Mouse (Mus musculus): Measurements from ENCODE around the gene Pradc1. TPM values are rescaled to one million over a fixed set of nuclear protein-coding genes. Genes with fewer than 3 reads are reported as not detected.
A peak's percentile ranks its signal among the peaks of the same experiment; 100 is the strongest.

Gene Pradc1
- polyA plus RNA-seq, 1 experiment from 2014 or later = 21.2 TPM

- H3K4me2 ChIP-seq = peak overlapping the region; percentile 92
Measured at GRCm38 (mm10) chr6:85431274-85431841, 20.4 kb downstream of the Pradc1 start.

GRCm38 (mm10) chr6:85423836-85424379, 27.9 kb downstream of the Pradc1 start, which contains the start of gene Noto:
Gene Noto (plus strand): TSS chr6:85423886.
- WGBS (ENCODE audit: insufficient replicate concordance) = 8% methylated on average over 28 of the region's 28 CpGs
- 0 out of 2 replicates have a peak within 1 kb of the TSS, but pooled peaks have one; percentile 4 for H3K4me3 ChIP-seq (ENCODE audit: low read depth, low read length)
- H3K27ac ChIP-seq (ENCODE audit: low read depth, low read length) = no peak within 1 kb of the TSS
- H3K9me3 ChIP-seq (replicated peaks; ENCODE audit: control insufficient read depth, low read length) = no peaks in the 10 kb centered on the region
- H3K9ac ChIP-seq (ENCODE audit: low read depth, low read length) = no peak within 1 kb of the TSS
- peak within 1 kb of the TSS; percentile 46 for H3K4me2 ChIP-seq
- ATAC-seq (replicated peaks; ENCODE audit: insufficient number of reproducible peaks, low FRiP score, low TSS enrichment) = no peak
- H3K4me1 ChIP-seq (ENCODE audit: control insufficient read depth, insufficient read depth, low read length) = peaks cover 2% of the 10 kb centered on the region; the same call in 1 of the 2 replicates
- H3K27me3 ChIP-seq (ENCODE audit: control insufficient read depth, insufficient read depth, low read length) = peaks cover 30% of the 10 kb centered on the region
- no peaks in the 10 kb centered on the region for H3K36me3 ChIP-seq (ENCODE audit: control insufficient read depth, insufficient read depth, low read length)

More at GRCm38 (mm10) chr6:85431274-85431841, 20.4 kb downstream of the Pradc1 start:
- 52% methylated on average over 8 of the region's 8 CpGs for WGBS (ENCODE audit: insufficient replicate concordance)
- Histone ChIP-seq H3K4me3 (ENCODE audit: low read depth, low read length) (peak overlapping the region; percentile 89), H3K27ac (ENCODE audit: low read depth, low read length) (no peak overlapping the region), H3K27me3 (ENCODE audit: control insufficient read depth, insufficient read depth, low read length) (peaks cover 9% of the 10 kb centered on the region), H3K4me1 (ENCODE audit: control insufficient read depth, insufficient read depth, low read length) (peaks cover 5% of the 10 kb centered on the region; the same call in 1 of the 2 replicates), H3K9ac (ENCODE audit: low read depth, low read length) (peak overlapping the region; percentile 88), H3K9me3 (replicated peaks; ENCODE audit: control insufficient read depth, low read length) (no peaks in the 10 kb centered on the region), H3K36me3 (ENCODE audit: control insufficient read depth, insufficient read depth, low read length) (no peaks in the 10 kb centered on the region)
- no peak; the same call in 1 of the 2 replicates for ATAC-seq (replicated peaks; ENCODE audit: insufficient number of reproducible peaks, low FRiP score, low TSS enrichment)

GRCm38 (mm10) chr6:85419150-85419549, 32.6 kb downstream of the Pradc1 start:
- Histone ChIP-seq H3K4me1 (ENCODE audit: control insufficient read depth, insufficient read depth, low read length) (peaks cover 2% of the 10 kb centered on the region; the same call in 1 of the 2 replicates), H3K27me3 (ENCODE audit: control insufficient read depth, insufficient read depth, low read length) (peaks cover 26% of the 10 kb centered on the region), H3K27ac (ENCODE audit: low read depth, low read length) (no peak overlapping the region), H3K9me3 (replicated peaks; ENCODE audit: control insufficient read depth, low read length) (no peaks in the 10 kb centered on the region), H3K36me3 (ENCODE audit: control insufficient read depth, insufficient read depth, low read length) (no peaks in the 10 kb centered on the region), H3K4me2 (no peak overlapping the region), H3K4me3 (ENCODE audit: low read depth, low read length) (no peak overlapping the region), H3K9ac (ENCODE audit: low read depth, low read length) (no peak overlapping the region)
- ATAC-seq (replicated peaks; ENCODE audit: insufficient number of reproducible peaks, low FRiP score, low TSS enrichment) = no peak
- WGBS (ENCODE audit: insufficient replicate concordance) = 76% methylated on average over 2 of the region's 2 CpGs

GRCm38 (mm10) chr6:85415829-85416228, 35.9 kb downstream of the Pradc1 start:
- Histone ChIP-seq H3K27me3 (ENCODE audit: control insufficient read depth, insufficient read depth, low read length) (peaks cover 10% of the 10 kb centered on the region), H3K36me3 (ENCODE audit: control insufficient read depth, insufficient read depth, low read length) (no peaks in the 10 kb centered on the region), H3K4me1 (ENCODE audit: control insufficient read depth, insufficient read depth, low read length) (no peaks in the 10 kb centered on the region), H3K4me3 (ENCODE audit: low read depth, low read length) (no peak overlapping the region), H3K9ac (ENCODE audit: low read depth, low read length) (no peak overlapping the region), H3K4me2 (no peak overlapping the region), H3K27ac (ENCODE audit: low read depth, low read length) (no peak overlapping the region), H3K9me3 (replicated peaks; ENCODE audit: control insufficient read depth, low read length) (no peaks in the 10 kb centered on the region)
- no peak for ATAC-seq (replicated peaks; ENCODE audit: insufficient number of reproducible peaks, low FRiP score, low TSS enrichment)
- 51% methylated on average over 3 of the region's 3 CpGs for WGBS (ENCODE audit: insufficient replicate concordance)

GRCm38 (mm10) chr6:85410771-85411273, 40.9 kb downstream of the Pradc1 start:
- 10% methylated on average over 13 of the region's 13 CpGs for WGBS (ENCODE audit: insufficient replicate concordance)
- no peak overlapping the region for H3K4me3 ChIP-seq (ENCODE audit: low read depth, low read length)
- no peak overlapping the region for H3K9ac ChIP-seq (ENCODE audit: low read depth, low read length)
- no peaks in the 10 kb centered on the region for H3K9me3 ChIP-seq (replicated peaks; ENCODE audit: control insufficient read depth, low read length)
- H3K4me2 ChIP-seq = no peak overlapping the region
- peaks cover 47% of the 10 kb centered on the region for H3K27me3 ChIP-seq (ENCODE audit: control insufficient read depth, insufficient read depth, low read length)
- no peaks in the 10 kb centered on the region for H3K4me1 ChIP-seq (ENCODE audit: control insufficient read depth, insufficient read depth, low read length)
- no peak overlapping the region for H3K27ac ChIP-seq (ENCODE audit: low read depth, low read length)
- ATAC-seq (replicated peaks; ENCODE audit: insufficient number of reproducible peaks, low FRiP score, low TSS enrichment) = peak; percentile 60; the same call in 1 of the 2 replicates
- no peaks in the 10 kb centered on the region for H3K36me3 ChIP-seq (ENCODE audit: control insufficient read depth, insufficient read depth, low read length)

- ATAC-seq (replicated peaks; ENCODE audit: insufficient number of reproducible peaks, low FRiP score, low TSS enrichment) = no peak
Measured at GRCm38 (mm10) chr6:85409003-85409402, 42.8 kb downstream of the Pradc1 start.

GRCm38 (mm10) chr6:85403039-85403438, 48.7 kb downstream of the Pradc1 start:
- Histone ChIP-seq H3K9me3 (replicated peaks; ENCODE audit: control insufficient read depth, low read length) (no peaks in the 10 kb centered on the region), H3K4me2 (no peak overlapping the region), H3K27me3 (ENCODE audit: control insufficient read depth, insufficient read depth, low read length) (peaks cover 18% of the 10 kb centered on the region), H3K36me3 (ENCODE audit: control insufficient read depth, insufficient read depth, low read length) (no peaks in the 10 kb centered on the region), H3K9ac (ENCODE audit: low read depth, low read length) (no peak overlapping the region), H3K27ac (ENCODE audit: low read depth, low read length) (no peak overlapping the region), H3K4me1 (ENCODE audit: control insufficient read depth, insufficient read depth, low read length) (no peaks in the 10 kb centered on the region), H3K4me3 (ENCODE audit: low read depth, low read length) (no peak overlapping the region)
- ATAC-seq (replicated peaks; ENCODE audit: insufficient number of reproducible peaks, low FRiP score, low TSS enrichment) = no peak
- 79% methylated on average over 10 of the region's 10 CpGs for WGBS (ENCODE audit: insufficient replicate concordance)

More at GRCm38 (mm10) chr6:85409003-85409402, 42.8 kb downstream of the Pradc1 start:
- WGBS (ENCODE audit: insufficient replicate concordance) = 1% methylated on average over 31 of the region's 31 CpGs
- peak overlapping the region; percentile 61 for H3K4me2 ChIP-seq
- no peaks in the 10 kb centered on the region for H3K36me3 ChIP-seq (ENCODE audit: control insufficient read depth, insufficient read depth, low read length)
- H3K4me3 ChIP-seq (ENCODE audit: low read depth, low read length) = peak overlapping the region; percentile 31
- no peaks in the 10 kb centered on the region for H3K9me3 ChIP-seq (replicated peaks; ENCODE audit: control insufficient read depth, low read length)
- no peaks in the 10 kb centered on the region for H3K4me1 ChIP-seq (ENCODE audit: control insufficient read depth, insufficient read depth, low read length)
- no peak overlapping the region for H3K9ac ChIP-seq (ENCODE audit: low read depth, low read length)
- no peak overlapping the region for H3K27ac ChIP-seq (ENCODE audit: low read depth, low read length)
- peaks cover 46% of the 10 kb centered on the region for H3K27me3 ChIP-seq (ENCODE audit: control insufficient read depth, insufficient read depth, low read length)

GRCm38 (mm10) chr6:85402613-85403012, 49.2 kb downstream of the Pradc1 start:
- no peaks in the 10 kb centered on the region for H3K4me1 ChIP-seq (ENCODE audit: control insufficient read depth, insufficient read depth, low read length)
- no peak for ATAC-seq (replicated peaks; ENCODE audit: insufficient number of reproducible peaks, low FRiP score, low TSS enrichment)
- H3K4me2 ChIP-seq = no peak overlapping the region
- H3K9ac ChIP-seq (ENCODE audit: low read depth, low read length) = no peak overlapping the region
- H3K27ac ChIP-seq (ENCODE audit: low read depth, low read length) = no peak overlapping the region
- H3K4me3 ChIP-seq (ENCODE audit: low read depth, low read length) = no peak overlapping the region
- WGBS (ENCODE audit: insufficient replicate concordance) = 47% methylated on average over 2 of the region's 2 CpGs
- no peaks in the 10 kb centered on the region for H3K9me3 ChIP-seq (replicated peaks; ENCODE audit: control insufficient read depth, low read length)
- H3K36me3 ChIP-seq (ENCODE audit: control insufficient read depth, insufficient read depth, low read length) = no peaks in the 10 kb centered on the region
- peaks cover 13% of the 10 kb centered on the region for H3K27me3 ChIP-seq (ENCODE audit: control insufficient read depth, insufficient read depth, low read length)

Measured in heart, embryonic 11.5 days (tissue).